In genomic region chr11:79398336-79398735, GRCm38 (mm10) we compare ENCODE assay signal across 8 mouse cellular contexts. TPM values are rescaled to one million over a fixed set of nuclear protein-coding genes. Genes with fewer than 3 reads are reported as not detected.
A peak's percentile ranks its signal among the peaks of the same experiment; 100 is the strongest.
DNase-seq lines count a peak whose midpoint lies in the region; ATAC-seq and TF ChIP-seq lines count a peak whose summit lies in the region.

No protein-coding gene starts in this region.

- no peaks in the 10 kb centered on the region for H3K9me3 ChIP-seq in kidney, embryonic 15.5 days (replicated peaks)
- H3K9me3 ChIP-seq in hindbrain, postnatal 0 days (ENCODE audit: low read length): no peaks in the 10 kb centered on the region
- H3K9me3 ChIP-seq in neural tube, embryonic 11.5 days (ENCODE audit: control insufficient read depth, low read length): no peaks in the 10 kb centered on the region

- WGBS in kidney, embryonic 15.5 days: 73% methylated on average over 3 of the region's 3 CpGs
- WGBS in bone marrow, adult 2 months: 27% methylated on average over 3 of the region's 3 CpGs
- 65% methylated on average over 3 of the region's 3 CpGs for WGBS in hindbrain, postnatal 0 days
- 75% methylated on average over 3 of the region's 3 CpGs for WGBS in neural tube, embryonic 11.5 days

- H3K27me3 ChIP-seq in kidney, embryonic 15.5 days: no peaks in the 10 kb centered on the region
- H3K27me3 ChIP-seq in hindbrain, postnatal 0 days (ENCODE audit: insufficient read depth, low read length): no peaks in the 10 kb centered on the region
- H3K27me3 ChIP-seq in neural tube, embryonic 11.5 days (ENCODE audit: control insufficient read depth, insufficient read depth, low read length): no peaks in the 10 kb centered on the region

- no peak overlapping the region for H3K4me2 ChIP-seq in kidney, embryonic 15.5 days
- no peak overlapping the region for H3K4me2 ChIP-seq in hindbrain, postnatal 0 days (ENCODE audit: low read depth, low read length)
- no peak overlapping the region for H3K4me2 ChIP-seq in neural tube, embryonic 11.5 days (ENCODE audit: low read depth)

- peak; percentile 91 for DNase-seq in kidney, adult 18-20 months
- DNase-seq in hindbrain, postnatal 0 days (ENCODE audit: low spot score): peak; percentile 90
- peak; percentile 73 to 84 for DNase-seq in left cerebral cortex, postnatal 10 days (ENCODE audit: extremely low spot score in 1 of 2, low spot score in 2 of 2)
- DNase-seq in neural tube, embryonic 11.5 days (ENCODE audit: low spot score): peak; percentile 88
- peak; percentile 63 for DNase-seq in testis, postnatal 14 days (ENCODE audit: low spot score)

- no peak overlapping the region for H3K9ac ChIP-seq in kidney, embryonic 15.5 days
- H3K9ac ChIP-seq in hindbrain, postnatal 0 days (replicated peaks; ENCODE audit: low read length): no peak overlapping the region
- H3K9ac ChIP-seq in neural tube, embryonic 11.5 days (ENCODE audit: low read length): no peak overlapping the region

- no peak overlapping the region for H3K27ac ChIP-seq in kidney, embryonic 15.5 days
- H3K27ac ChIP-seq in bone marrow, adult 2 months (ENCODE audit: control insufficient read depth, insufficient read depth, low read depth, low read length, poor library complexity): no peak overlapping the region
- no peak overlapping the region for H3K27ac ChIP-seq in hindbrain, postnatal 0 days
- no peak overlapping the region for H3K27ac ChIP-seq in neural tube, embryonic 11.5 days (ENCODE audit: low read depth, low read length)

- peaks cover 48% of the 10 kb centered on the region for H3K36me3 ChIP-seq in kidney, embryonic 15.5 days
- peaks cover 4% of the 10 kb centered on the region; the same call in 1 of the 2 replicates for H3K36me3 ChIP-seq in hindbrain, postnatal 0 days (ENCODE audit: insufficient read depth, low read length)
- 0 out of 2 replicates have a peak, but pooled peaks cover 2% of the 10 kb centered on the region for H3K36me3 ChIP-seq in neural tube, embryonic 11.5 days (ENCODE audit: control insufficient read depth, insufficient read depth, low read length)

- H3K4me3 ChIP-seq in kidney, embryonic 15.5 days (replicated peaks): no peak overlapping the region
- H3K4me3 ChIP-seq in bone marrow, adult 2 months (replicated peaks; ENCODE audit: control insufficient read depth, low read depth, low read length): no peak overlapping the region
- no peak overlapping the region for H3K4me3 ChIP-seq in hindbrain, postnatal 0 days (ENCODE audit: low read length)
- no peak overlapping the region for H3K4me3 ChIP-seq in neural tube, embryonic 11.5 days (ENCODE audit: low read depth, low read length)

- ATAC-seq in kidney, embryonic 15.5 days (replicated peaks; ENCODE audit: low FRiP score): no peak
- ATAC-seq in erythroblast, adult 5-6 weeks (replicated peaks; ENCODE audit: low FRiP score, poor library complexity, severe bottlenecking): peak; percentile 84
- no peak for ATAC-seq in hindbrain, postnatal 0 days
- ATAC-seq in neural tube, embryonic 11.5 days (ENCODE audit: insufficient read depth, low FRiP score, low TSS enrichment): no peak

- TF ChIP-seq CTCF in bone marrow, adult 2 months (IDR thresholded peaks at IDR 0.05; ENCODE audit: control insufficient read depth, insufficient read depth, low read length): peak; percentile 92
- peak; percentile 95 for TF ChIP-seq CTCF in hindbrain, postnatal 0 days (IDR thresholded peaks at IDR 0.05; ENCODE audit: low read depth)

- no peak for TF ChIP-seq POLR2A in bone marrow, adult 2 months (IDR thresholded peaks at IDR 0.05; ENCODE audit: borderline replicate concordance, control insufficient read depth, low read depth, low read length)

- intact Hi-C loops in left cerebral cortex, postnatal 10 days (cut with DNase I): loop anchor here (2.0 to 5.0 kb wide), 2 partner anchors 102 to 171 kb away; partner anchors contain the start of gene Gm9964

- no peaks in the 10 kb centered on the region for H3K4me1 ChIP-seq in kidney, embryonic 15.5 days
- no peaks in the 10 kb centered on the region for H3K4me1 ChIP-seq in bone marrow, adult 2 months (ENCODE audit: control insufficient read depth, insufficient read depth, low read length)
- no peaks in the 10 kb centered on the region for H3K4me1 ChIP-seq in hindbrain, postnatal 0 days (ENCODE audit: insufficient read depth, low read length)
- no peaks in the 10 kb centered on the region for H3K4me1 ChIP-seq in neural tube, embryonic 11.5 days (ENCODE audit: control insufficient read depth, insufficient read depth, low read length)

RNA-seq across cellular contexts. Expression of gene Nf1, which starts 58.8 kb away (rescaled TPM):
- polyA plus RNA-seq in kidney, embryonic 15.5 days (2015; fragmentation: Nextera tagmentation; extraction: Ambion mirVana): 8.9 and 9.0 TPM in 2 replicates
- polyA plus RNA-seq in bone marrow, adult 2 months (2011; ENCODE audit: insufficient read depth, insufficient read length, low replicate concordance, missing spikeins): 2.3 and 3.0 TPM in 2 replicates
- total RNA-seq in erythroblast, adult 5-6 weeks (2015; ENCODE audit: low replicate concordance): 2.7 and 7.1 TPM in 2 replicates
- 2.1 and 2.5 TPM in 2 replicates for total RNA-seq in erythroblast, adult 5-6 weeks (2017; ENCODE audit: low replicate concordance)
- 68.4 and 73.6 TPM in 2 replicates for total RNA-seq in hindbrain, postnatal 0 days (2014; rRNA removed)
- polyA plus RNA-seq in hindbrain, postnatal 0 days (2015; fragmentation: Nextera tagmentation; extraction: Ambion mirVana): 7.3 and 8.7 TPM in 2 replicates
- 100 to 1,000 TPM; 111 to 118 TPM for total RNA-seq in left cerebral cortex, postnatal 10 days (2021)
- polyA plus RNA-seq in neural tube, embryonic 11.5 days (2014; fragmentation: Nextera tagmentation; extraction: Ambion mirVana): 10.3 and 11.3 TPM in 2 replicates
